25 mouse cellular contexts compared by ENCODE assay signal in the genomic region with DNA sequence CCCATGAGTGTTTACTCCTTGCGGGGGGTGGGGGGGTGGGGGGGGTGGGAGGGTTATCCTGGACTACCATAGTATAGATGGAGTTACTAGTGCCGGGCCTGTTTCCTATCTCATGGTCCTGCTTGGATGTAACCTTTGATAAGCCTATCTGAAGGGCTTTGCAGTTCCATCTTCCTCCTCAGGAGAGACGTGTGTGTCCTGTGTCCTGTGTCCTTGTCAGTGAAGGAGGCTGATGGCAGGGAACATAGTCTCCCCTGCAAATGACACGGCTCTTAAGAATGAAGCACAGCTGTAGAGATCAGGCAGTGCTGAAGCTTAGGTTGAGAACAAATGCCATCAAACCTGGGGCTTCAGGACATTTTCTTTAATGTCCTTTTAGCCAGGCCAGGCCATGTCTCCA. TPM values are rescaled to one million over a fixed set of nuclear protein-coding genes. Genes with fewer than 3 reads are reported as not detected.
A peak's percentile ranks its signal among the peaks of the same experiment; 100 is the strongest.
DNase-seq lines count a peak whose midpoint lies in the region; ATAC-seq and TF ChIP-seq lines count a peak whose summit lies in the region.
"Had no signal": no experiment of that assay in that cellular context is flagged by ENCODE, and none has a peak within 500 bp of the region (broad histone marks: within the 10 kb centered on the region; RNA-seq: fewer than 3 reads in every experiment).

No protein-coding gene starts in this region.

- WGBS in forebrain, embryonic 10.5 days = 90% methylated on average over 4 of the region's 4 CpGs
- 74% methylated on average over 4 of the region's 4 CpGs for WGBS in forebrain, embryonic 14.5 days
- WGBS in heart, embryonic 16.5 days = 54% methylated on average over 4 of the region's 4 CpGs
- 77% methylated on average over 4 of the region's 4 CpGs for WGBS in midbrain, postnatal 0 days
- WGBS in midbrain, embryonic 13.5 days = 91% methylated on average over 4 of the region's 4 CpGs

- H3K36me3 ChIP-seq in forebrain, embryonic 10.5 days (replicated peaks) = no peaks in the 10 kb centered on the region
- H3K36me3 ChIP-seq in forebrain, embryonic 14.5 days (ENCODE audit: control insufficient read depth, insufficient read depth, low read length) = 0 out of 2 replicates have a peak, but pooled peaks cover 10% of the 10 kb centered on the region
- no peaks in the 10 kb centered on the region for H3K36me3 ChIP-seq in heart, embryonic 16.5 days (ENCODE audit: control insufficient read depth, insufficient read depth)
- H3K36me3 ChIP-seq in midbrain, postnatal 0 days (ENCODE audit: insufficient read depth, low read length) = peaks cover 11% of the 10 kb centered on the region; the same call in 1 of the 2 replicates
- H3K36me3 ChIP-seq in midbrain, embryonic 13.5 days = peaks cover 25% of the 10 kb centered on the region
- H3K36me3 ChIP-seq: embryonic facial prominence, embryonic 12.5 days; limb, embryonic 13.5 days; lung, embryonic 15.5 days; midbrain, embryonic 12.5 days had no signal

- ATAC-seq in forebrain, embryonic 14.5 days = no peak
- ATAC-seq in heart, embryonic 16.5 days (replicated peaks; ENCODE audit: extremely low read depth, insufficient read depth, low FRiP score) = no peak
- no peak for ATAC-seq in midbrain, postnatal 0 days (ENCODE audit: low FRiP score)
- ATAC-seq in midbrain, embryonic 13.5 days = no peak

- H3K4me1 ChIP-seq in forebrain, embryonic 10.5 days = peaks cover 72% of the 10 kb centered on the region
- peaks cover 43% of the 10 kb centered on the region for H3K4me1 ChIP-seq in forebrain, embryonic 14.5 days (ENCODE audit: control insufficient read depth, insufficient read depth, low read length)
- H3K4me1 ChIP-seq in heart, embryonic 16.5 days (ENCODE audit: control insufficient read depth, insufficient read depth, low read length) = peaks cover 52% of the 10 kb centered on the region
- peaks cover 23% of the 10 kb centered on the region for H3K4me1 ChIP-seq in midbrain, postnatal 0 days (ENCODE audit: insufficient read depth, low read length)
- peaks cover 58% of the 10 kb centered on the region for H3K4me1 ChIP-seq in midbrain, embryonic 13.5 days (replicated peaks)

- H3K9ac ChIP-seq in forebrain, embryonic 14.5 days (ENCODE audit: low read length) = no peak overlapping the region
- no peak overlapping the region for H3K9ac ChIP-seq in heart, embryonic 16.5 days (ENCODE audit: low read length)
- H3K9ac ChIP-seq in midbrain, postnatal 0 days (replicated peaks; ENCODE audit: low read length, poor library complexity, severe bottlenecking) = no peak overlapping the region
- H3K9ac ChIP-seq in midbrain, embryonic 13.5 days (replicated peaks) = no peak overlapping the region
- H3K9ac ChIP-seq: embryonic facial prominence, embryonic 12.5 days; limb, embryonic 13.5 days; lung, embryonic 15.5 days; midbrain, embryonic 12.5 days had no signal

- H3K4me3 ChIP-seq in forebrain, embryonic 10.5 days = no peak overlapping the region
- H3K4me3 ChIP-seq in forebrain, embryonic 14.5 days (ENCODE audit: low read depth, low read length) = no peak overlapping the region
- H3K4me3 ChIP-seq in heart, embryonic 16.5 days (ENCODE audit: low read length) = no peak overlapping the region
- H3K4me3 ChIP-seq in midbrain, postnatal 0 days (ENCODE audit: low read depth, low read length) = no peak overlapping the region
- H3K4me3 ChIP-seq in midbrain, embryonic 13.5 days (replicated peaks) = no peak overlapping the region
- H3K4me3 ChIP-seq: embryonic facial prominence, embryonic 12.5 days; limb, embryonic 13.5 days; lung, embryonic 15.5 days; midbrain, embryonic 12.5 days; myocyte had no signal

- DNase-seq in forebrain, embryonic 10.5 days (ENCODE audit: extremely low spot score, low spot score) = no peak
- DNase-seq in forebrain, embryonic 14.5 days (ENCODE audit: low spot score) = no peak
- no peak for DNase-seq in heart, postnatal 10 days
- no peak for DNase-seq in midbrain, postnatal 0 days (ENCODE audit: low spot score)
- no peak for DNase-seq in lung, postnatal 10 days
- DNase-seq: adrenal gland, postnatal 25 days; cerebellum, adult 9-10 months; gastrocnemius, postnatal 14 days; heart, postnatal 36 days; kidney, adult 18-20 months; thymus, postnatal 25 days had no signal

- peak overlapping the region; percentile 76; the same call in 1 of the 2 replicates for H3K27ac ChIP-seq in forebrain, embryonic 10.5 days
- H3K27ac ChIP-seq in forebrain, embryonic 14.5 days (ENCODE audit: low read depth, low read length) = no peak overlapping the region
- peak overlapping the region; percentile 75; the same call in 1 of the 2 replicates for H3K27ac ChIP-seq in heart, embryonic 16.5 days (ENCODE audit: low read length)
- H3K27ac ChIP-seq in midbrain, postnatal 0 days (ENCODE audit: low read depth, low read length) = peak overlapping the region; percentile 38; the same call in 1 of the 2 replicates
- H3K27ac ChIP-seq in midbrain, embryonic 13.5 days = no peak overlapping the region
- H3K27ac ChIP-seq: kidney, postnatal 0 days; lung, embryonic 15.5 days; macrophage; midbrain, embryonic 12.5 days had no signal

- 0 out of 2 replicates have a peak, but pooled peaks cover 6% of the 10 kb centered on the region for H3K27me3 ChIP-seq in forebrain, embryonic 10.5 days (ENCODE audit: poor library complexity, severe bottlenecking)
- H3K27me3 ChIP-seq in forebrain, embryonic 14.5 days (replicated peaks; ENCODE audit: control insufficient read depth, insufficient read depth, low read length) = no peaks in the 10 kb centered on the region
- no peaks in the 10 kb centered on the region for H3K27me3 ChIP-seq in heart, embryonic 16.5 days (ENCODE audit: control insufficient read depth, insufficient read depth, low read length)
- H3K27me3 ChIP-seq in midbrain, postnatal 0 days (ENCODE audit: insufficient read depth, low read length) = no peaks in the 10 kb centered on the region
- no peaks in the 10 kb centered on the region for H3K27me3 ChIP-seq in midbrain, embryonic 13.5 days
- H3K27me3 ChIP-seq: embryonic facial prominence, embryonic 12.5 days; limb, embryonic 13.5 days; lung, embryonic 15.5 days; midbrain, embryonic 12.5 days had no signal

- no peak for TF ChIP-seq CTCF in midbrain, postnatal 0 days (IDR thresholded peaks at IDR 0.05)

- intact Hi-C loops in heart, postnatal 10 days (cut with DNase I) = no loop called here

- no peak overlapping the region for H3K4me2 ChIP-seq in forebrain, embryonic 14.5 days (ENCODE audit: low read length)
- H3K4me2 ChIP-seq in heart, embryonic 16.5 days (ENCODE audit: low read depth, low read length) = no peak overlapping the region
- no peak overlapping the region for H3K4me2 ChIP-seq in midbrain, postnatal 0 days (ENCODE audit: low read depth, low read length, poor library complexity, severe bottlenecking)
- H3K4me2 ChIP-seq in midbrain, embryonic 13.5 days (replicated peaks) = no peak overlapping the region
- H3K4me2 ChIP-seq: embryonic facial prominence, embryonic 12.5 days; limb, embryonic 13.5 days; lung, embryonic 15.5 days; midbrain, embryonic 12.5 days had no signal

- H3K9me3 ChIP-seq in forebrain, embryonic 10.5 days = no peaks in the 10 kb centered on the region
- H3K9me3 ChIP-seq in forebrain, embryonic 14.5 days (replicated peaks; ENCODE audit: control insufficient read depth, low read length) = no peaks in the 10 kb centered on the region
- no peaks in the 10 kb centered on the region for H3K9me3 ChIP-seq in heart, embryonic 16.5 days (replicated peaks; ENCODE audit: control insufficient read depth, low read length)
- H3K9me3 ChIP-seq in midbrain, postnatal 0 days (ENCODE audit: low read length) = no peaks in the 10 kb centered on the region
- H3K9me3 ChIP-seq in midbrain, embryonic 13.5 days = no peaks in the 10 kb centered on the region
- H3K9me3 ChIP-seq: embryonic facial prominence, embryonic 12.5 days; limb, embryonic 13.5 days; lung, embryonic 15.5 days; midbrain, embryonic 12.5 days had no signal

RNA-seq across cellular contexts. Expression of a gene that starts 12.4 kb away (rescaled TPM):
- polyA plus RNA-seq in forebrain, embryonic 10.5 days (2016; fragmentation: Nextera tagmentation; extraction: Ambion mirVana) = 6.7 and 7.9 TPM in 2 replicates
- polyA plus RNA-seq in forebrain, embryonic 14.5 days (2014; fragmentation: Nextera tagmentation; extraction: Ambion mirVana) = 16.8 and 19.7 TPM in 2 replicates
- 12.7 and 15.6 TPM in 2 replicates for polyA plus RNA-seq in heart, embryonic 16.5 days (2015; fragmentation: Nextera tagmentation; extraction: Ambion mirVana)
- 1 to 10 TPM; 8.9 to 10.0 TPM for total RNA-seq in heart, postnatal 10 days (2021)
- 29.2 and 38.7 TPM in 2 replicates for total RNA-seq in midbrain, postnatal 0 days (2014; rRNA removed)
- polyA plus RNA-seq in midbrain, postnatal 0 days (2015; fragmentation: Nextera tagmentation; extraction: Ambion mirVana) = 19.6 and 20.7 TPM in 2 replicates
- 21.8 and 24.4 TPM in 2 replicates for polyA plus RNA-seq in midbrain, embryonic 13.5 days (2015; fragmentation: Nextera tagmentation; extraction: Ambion mirVana)

RNA-seq across cellular contexts. Expression of a gene that starts 59.6 kb away (rescaled TPM):
- 0.64 and 0.71 TPM in 2 replicates for polyA plus RNA-seq in forebrain, embryonic 10.5 days (2016; fragmentation: Nextera tagmentation; extraction: Ambion mirVana)
- polyA plus RNA-seq in forebrain, embryonic 14.5 days (2014; fragmentation: Nextera tagmentation; extraction: Ambion mirVana) = 0.51 and 1.6 TPM in 2 replicates
- polyA plus RNA-seq in heart, embryonic 16.5 days (2015; fragmentation: Nextera tagmentation; extraction: Ambion mirVana) = 3.4 TPM in 1 of 2 replicates, not detected in the other
- total RNA-seq in heart, postnatal 10 days (2021) = not detected
- total RNA-seq in midbrain, postnatal 0 days (2014; rRNA removed) = not detected in 2 replicates
- 0.52 and 0.83 TPM in 2 replicates for polyA plus RNA-seq in midbrain, postnatal 0 days (2015; fragmentation: Nextera tagmentation; extraction: Ambion mirVana)
- polyA plus RNA-seq in midbrain, embryonic 13.5 days (2015; fragmentation: Nextera tagmentation; extraction: Ambion mirVana) = 0.97 and 2.0 TPM in 2 replicates
- total RNA-seq: adrenal gland, postnatal 25 days; CH12.LX; gastrocnemius, postnatal 14 days; heart, adult 8-10 months; heart, postnatal 36 days; layer of hippocampus, postnatal 14 days had no signal
- polyA plus RNA-seq: cortical plate, adult 2 months; embryonic facial prominence, embryonic 12.5 days; limb, embryonic 13.5 days; macrophage; myocyte; neural tube, embryonic 14.5 days had no signal

Comparison
In these comparisons a context has a peak if more than half of its experiments do, and no peak if none do; other contexts are left out.
1. H3K27ac ChIP-seq: peak in forebrain, embryonic 10.5 days (single experiment), heart, embryonic 16.5 days (single experiment) and midbrain, postnatal 0 days (single experiment); none in forebrain, embryonic 14.5 days (single experiment) and midbrain, embryonic 13.5 days (single experiment).